Mouse (Mus musculus): ENCODE data around the gene Aqp3. TPM values are rescaled to one million over a fixed set of nuclear protein-coding genes. Genes with fewer than 3 reads are reported as not detected.

Aqp3 gene
- polyA plus RNA-seq, 1 experiment from 2014 or later, result 13.8 TPM

DNA sequence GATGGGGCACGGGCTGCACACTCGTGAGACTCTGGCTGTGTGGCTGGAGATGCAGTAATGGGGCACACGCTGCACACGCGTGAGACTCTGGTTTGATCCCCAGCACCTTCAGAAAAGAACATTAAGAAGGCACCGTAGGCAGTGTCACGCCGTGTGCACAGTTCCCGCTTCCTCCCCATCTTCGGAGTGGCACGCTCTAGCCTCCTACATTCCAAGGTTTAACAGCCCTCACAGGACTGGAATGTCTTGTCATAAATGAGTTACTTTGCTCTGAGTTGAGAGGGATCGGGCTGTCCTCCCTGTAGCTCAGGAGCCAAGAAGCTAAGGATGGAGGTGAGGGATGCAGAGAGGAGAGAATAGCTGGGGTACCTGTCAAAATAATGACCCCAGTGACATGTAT lies 55.1 kb downstream of the Aqp3 start:
- WGBS (ENCODE audit: insufficient replicate concordance), result 78% methylated on average over 12 of the region's 12 CpGs
- Histone ChIP-seq H3K27me3 (peaks cover 7% of the 10 kb centered on the region; the same call in 1 of the 2 replicates), H3K4me3 (replicated peaks) (no peak overlapping the region), H3K36me3 (no peaks in the 10 kb centered on the region), H3K9ac (no peak overlapping the region), H3K4me2 (no peak overlapping the region), H3K4me1 (replicated peaks) (peaks cover 12% of the 10 kb centered on the region), H3K27ac (no peak overlapping the region), H3K9me3 (replicated peaks) (no peaks in the 10 kb centered on the region)
- ATAC-seq (ENCODE audit: low read depth), result no peak
- DNase-seq, result no peak

Other genes with a start within 250 kb of the Aqp3 start
- gene B4galt1, start 244.2 kb downstream of the Aqp3 start, polyA plus RNA-seq (2015; fragmentation: Nextera tagmentation; extraction: Ambion mirVana), result 29.9 and 33.8 TPM in 2 replicates
- 0.39 and 0.44 TPM in 2 replicates for gene Spink4, start 178.1 kb downstream of the Aqp3 start, polyA plus RNA-seq (2015; fragmentation: Nextera tagmentation; extraction: Ambion mirVana)
- gene Bag1, start 149.9 kb downstream of the Aqp3 start, polyA plus RNA-seq (2015; fragmentation: Nextera tagmentation; extraction: Ambion mirVana), result 145 and 166 TPM in 2 replicates
- 48.7 and 57.4 TPM in 2 replicates for gene Chmp5, start 149.8 kb downstream of the Aqp3 start, polyA plus RNA-seq (2015; fragmentation: Nextera tagmentation; extraction: Ambion mirVana)
- 32.8 and 40.5 TPM in 2 replicates for gene Nfx1, start 127.3 kb downstream of the Aqp3 start, polyA plus RNA-seq (2015; fragmentation: Nextera tagmentation; extraction: Ambion mirVana)
- 1.2 and 1.4 TPM in 2 replicates for gene Aqp7, start 50.0 kb downstream of the Aqp3 start, polyA plus RNA-seq (2015; fragmentation: Nextera tagmentation; extraction: Ambion mirVana)
- 11.6 and 15.2 TPM in 2 replicates for gene Nol6, start 26.3 kb upstream of the Aqp3 start, polyA plus RNA-seq (2015; fragmentation: Nextera tagmentation; extraction: Ambion mirVana)
- 38.9 and 39.9 TPM in 2 replicates for gene Ube2r2, start 37.6 kb upstream of the Aqp3 start, polyA plus RNA-seq (2015; fragmentation: Nextera tagmentation; extraction: Ambion mirVana)
- gene Ubap2, start 177.0 kb upstream of the Aqp3 start, polyA plus RNA-seq (2015; fragmentation: Nextera tagmentation; extraction: Ambion mirVana), result 25.2 and 35.7 TPM in 2 replicates
- gene Dcaf12, start 216.7 kb upstream of the Aqp3 start, polyA plus RNA-seq (2015; fragmentation: Nextera tagmentation; extraction: Ambion mirVana), result 66.0 and 74.8 TPM in 2 replicates